Mouse (Mus musculus) CH12.LX (cell line): Measurements from ENCODE around the gene Heatr5a. TPM values are rescaled to one million over a fixed set of nuclear protein-coding genes. Genes with fewer than 3 reads are reported as not detected.

Experiments
- DNase-seq: peaks from one replicate; pipeline ENCODE4 v3.0.0-alpha.2; 2013; ENCODE audit errors: extremely low read depth
- H3K27ac ChIP-seq: 2 replicates; pipeline ENCODE4 v1.5.1; 2012; ENCODE audit warnings: low read depth, mild to moderate bottlenecking, control low read depth, moderate library complexity; ENCODE audit not compliant: insufficient read depth
- H3K27me3 ChIP-seq: replicated peaks from 2 replicates; pipeline ENCODE3; 2012; ENCODE audit warnings: inconsistent platforms
- H3K36me3 ChIP-seq, 2 experiments: replicated peaks in 1 of 2; 2 replicates each; pipeline versions ENCODE3 to v1.6.1; 2012; ENCODE audit warnings: inconsistent platforms in 1 of 2, low read length in 1 of 2, mild to moderate bottlenecking in 1 of 2, mixed read lengths in 1 of 2, moderate library complexity in 1 of 2; ENCODE audit not compliant: control insufficient read depth in 1 of 2, insufficient read depth in 1 of 2
- H3K4me1 ChIP-seq, 2 experiments: 2 replicates each; pipeline ENCODE4 v1.6.1; 2012; ENCODE audit warnings: inconsistent platforms in 1 of 2, moderate library complexity in 1 of 2; ENCODE audit not compliant: insufficient read depth in 2 of 2, control insufficient read depth in 1 of 2
- H3K4me2 ChIP-seq: 2 replicates; pipeline ENCODE4 v1.6.1; 2012; ENCODE audit warnings: low read depth, mild to moderate bottlenecking, control low read depth; ENCODE audit not compliant: poor library complexity, insufficient read depth, severe bottlenecking
- H3K4me3 ChIP-seq, 3 experiments: fragments of 150-350 bp in 1 of 3; sonication (generic) in 1 of 3; replicated peaks in 1 of 3; 2 replicates each; pipeline versions ENCODE3 to v1.5.1; 2011 to 2012; ENCODE audit warnings: low read depth in 2 of 3, low read length in 2 of 3, mild to moderate bottlenecking in 2 of 3, moderate library complexity in 2 of 3, control low read depth in 1 of 3, improper control_type of control experiment in 1 of 3, inconsistent platforms in 1 of 3, mixed read lengths in 1 of 3; ENCODE audit not compliant: poor library complexity in 1 of 3
- H3K79me2 ChIP-seq: replicated peaks from 2 replicates; pipeline ENCODE4 v1.6.1; 2012; ENCODE audit warnings: mild to moderate bottlenecking, moderate library complexity; ENCODE audit not compliant: control insufficient read depth, poor library complexity, insufficient read depth, severe bottlenecking; ENCODE audit errors: extremely low read depth
- H3K9ac ChIP-seq: 2 replicates; pipeline ENCODE4 v1.6.1; 2012; ENCODE audit warnings: low read depth, mild to moderate bottlenecking, control low read depth, moderate library complexity; ENCODE audit not compliant: insufficient read depth
- H3K9me3 ChIP-seq: replicated peaks from 2 replicates; pipeline ENCODE3; 2012; ENCODE audit warnings: low read length, inconsistent platforms, mixed read lengths
- BHLHE40 ChIP-seq: IDR thresholded peaks from 2 replicates; pipeline ENCODE4 v1.6.1; 2011; ENCODE audit warnings: mild to moderate bottlenecking, low read depth, low read length, improper control_type of control experiment
- CHD1 ChIP-seq: IDR thresholded peaks from 2 replicates; pipeline ENCODE4 v1.6.1; 2012; ENCODE audit warnings: low read depth, low read length, improper control_type of control experiment, inconsistent platforms
- ETS1 ChIP-seq: conservative IDR thresholded peaks from 2 replicates; pipeline ENCODE4 v1.6.1; 2012; ENCODE audit warnings: low read depth, mild to moderate bottlenecking, inconsistent platforms, low read length, improper control_type of control experiment, moderate library complexity
- IRF4 ChIP-seq: IDR thresholded peaks from 2 replicates; pipeline ENCODE4 v1.6.1; 2014; ENCODE audit warnings: low read depth, mild to moderate bottlenecking, inconsistent platforms, low read length, improper control_type of control experiment
- JUN ChIP-seq: IDR thresholded peaks from 2 replicates; pipeline ENCODE4 v1.6.1; 2011; ENCODE audit warnings: low read depth, mild to moderate bottlenecking, low read length, improper control_type of control experiment, moderate library complexity; ENCODE audit not compliant: insufficient read depth
- KAT2A ChIP-seq: IDR thresholded peaks from 2 replicates; pipeline ENCODE4 v1.6.1; 2012; ENCODE audit warnings: low read length, improper control_type of control experiment, inconsistent platforms; ENCODE audit not compliant: insufficient replicate concordance
- MAFK ChIP-seq: IDR thresholded peaks from 2 replicates; pipeline ENCODE4 v1.6.1; 2011; ENCODE audit warnings: low read length, improper control_type of control experiment; ENCODE audit not compliant: insufficient replicate concordance
- MAX ChIP-seq: IDR thresholded peaks from 2 replicates; pipeline ENCODE4 v1.6.1; 2011; ENCODE audit warnings: low read length, improper control_type of control experiment
- MEF2A ChIP-seq: IDR thresholded peaks from 2 replicates; pipeline ENCODE4 v1.6.1; 2014; ENCODE audit warnings: low read depth, mild to moderate bottlenecking, inconsistent platforms, low read length, improper control_type of control experiment, borderline replicate concordance
- MXI1 ChIP-seq: IDR thresholded peaks from 2 replicates; pipeline ENCODE4 v1.6.1; 2011; ENCODE audit warnings: mild to moderate bottlenecking, low read depth, low read length, improper control_type of control experiment
- MYC ChIP-seq: IDR thresholded peaks from 2 replicates; pipeline ENCODE4 v1.6.1; 2011; ENCODE audit warnings: low read depth, mild to moderate bottlenecking, improper control_type of control experiment, low read length
- NRF1 ChIP-seq: IDR thresholded peaks from 2 replicates; pipeline ENCODE4 v1.6.1; 2014; ENCODE audit warnings: low read depth, mild to moderate bottlenecking, inconsistent platforms, low read length, improper control_type of control experiment, moderate library complexity
- POLR2AphosphoS2 ChIP-seq: IDR thresholded peaks from 2 replicates; pipeline ENCODE4 v1.6.1; 2011; ENCODE audit warnings: low read depth, low read length, improper control_type of control experiment
- RCOR1 ChIP-seq: conservative IDR thresholded peaks from 2 replicates; pipeline ENCODE4 v1.6.1; 2012; ENCODE audit warnings: low read depth, mild to moderate bottlenecking, inconsistent platforms, low read length, improper control_type of control experiment
- SIN3A ChIP-seq: IDR thresholded peaks from 2 replicates; pipeline ENCODE4 v1.6.1; 2012; ENCODE audit warnings: low read length, improper control_type of control experiment, inconsistent platforms
- TBP ChIP-seq: conservative IDR thresholded peaks from 2 replicates; pipeline ENCODE4 v1.6.1; 2011; ENCODE audit warnings: low read depth, low read length, improper control_type of control experiment
- ZKSCAN1 ChIP-seq: IDR thresholded peaks from 2 replicates; pipeline ENCODE4 v1.6.1; 2012; ENCODE audit warnings: low read depth, inconsistent platforms, low read length, improper control_type of control experiment, borderline replicate concordance
- ZMIZ1 ChIP-seq: IDR thresholded peaks from 2 replicates; pipeline ENCODE4 v1.6.1; 2012; ENCODE audit warnings: low read depth, mild to moderate bottlenecking, inconsistent platforms, low read length, improper control_type of control experiment
- ZNF384 ChIP-seq: IDR thresholded peaks from 2 replicates; pipeline ENCODE4 v1.6.1; 2012; ENCODE audit warnings: low read depth, low read length, improper control_type of control experiment, inconsistent platforms
- dilution Hi-C: fragments of 300-500 bp; cut with MboI; formaldehyde crosslinking; loops from 2 replicates; pipeline ENCODE4 v1.14.3; 2020; ENCODE audit warnings: low sequenced_read_pairs; ENCODE audit not compliant: extremely low pct_unique_long_range_greater_than_20kb, extremely low pct_ligation_motif_present
- in situ Hi-C: fragments of 300-500 bp; cut with MboI; formaldehyde crosslinking; loops from 3 replicates; pipeline ENCODE4 v1.14.3; 2019; ENCODE audit warnings: low sequenced_read_pairs, low pct_ligation_motif_present, low pct_unique_long_range_greater_than_20kb, mixed read lengths
- polyA plus RNA-seq: library from polyadenylated mRNA; unstranded; fragments of >175 nt; gene quantifications from 2 replicates; pipeline ENCODE4 v1.2.1, GENCODE M21; 2012; ENCODE audit warnings: low read depth; ENCODE audit not compliant: insufficient read length
- total RNA-seq, 2 experiments: library from RNA; depleted of rRNA; stranded (reverse); fragments of 300-350 nt in 1 of 2; fragments of >200 nt in 1 of 2; gene quantifications; 2 replicates each; pipeline ENCODE4 v1.2.3; 2012 to 2014

Gene Heatr5a
- total and polyA plus RNA-seq, 3 experiments, result 5.4 to 7.3 (median 6.4) TPM

- dilution Hi-C loops (no loop called here), in situ Hi-C loops (no loop called here)
Observed at GRCm38 (mm10) chr12:51851155-51851554, 120.0 kb downstream of the Heatr5a start.

GRCm38 (mm10) chr12:51850339-51850738 lies 120.8 kb downstream of the Heatr5a start:
- in situ Hi-C loops, result no loop called here
- Histone ChIP-seq H3K4me1 (peaks cover 0 to under 1% of the 10 kb centered on the region in 2 experiments; a peak in 2 of 4 replicates), H3K9ac (no peak overlapping the region), H3K4me2 (no peak overlapping the region), H3K27me3 (no peaks in the 10 kb centered on the region), H3K9me3 (no peaks in the 10 kb centered on the region), H3K36me3 (no peaks in the 10 kb centered on the region), H3K27ac (no peak overlapping the region), H3K79me2 (no peaks in the 10 kb centered on the region), H3K4me3 (no peak overlapping the region)
- no peak for TF ChIP-seq MAFK
- no peak for TF ChIP-seq SIN3A
- TF ChIP-seq IRF4, result no peak
- TF ChIP-seq MXI1, result no peak
- TF ChIP-seq ZKSCAN1, result no peak
- no peak for TF ChIP-seq CHD1
- TF ChIP-seq MAX, result no peak
- TF ChIP-seq RCOR1, result no peak
- TF ChIP-seq POLR2AphosphoS2, result no peak
- no peak for TF ChIP-seq ZMIZ1
- no peak for TF ChIP-seq MEF2A
- TF ChIP-seq ETS1, result no peak
- no peak for TF ChIP-seq NRF1
- TF ChIP-seq BHLHE40, result no peak
- TF ChIP-seq JUN, result no peak
- no peak for DNase-seq
- dilution Hi-C loops, result no loop called here

More at GRCm38 (mm10) chr12:51851155-51851554, 120.0 kb downstream of the Heatr5a start:
- H3K36me3 ChIP-seq, result no peaks in the 10 kb centered on the region
- no peak for DNase-seq
- H3K4me2 ChIP-seq, result no peak overlapping the region
- H3K4me3 ChIP-seq, result no peak overlapping the region
- H3K9me3 ChIP-seq, result no peaks in the 10 kb centered on the region
- H3K27me3 ChIP-seq, result no peaks in the 10 kb centered on the region
- no peaks in the 10 kb centered on the region for H3K79me2 ChIP-seq
- H3K4me1 ChIP-seq, result no peaks in the 10 kb centered on the region
- TF ChIP-seq ZMIZ1, result no peak
- no peak for TF ChIP-seq IRF4
- TF ChIP-seq MYC, result no peak
- TF ChIP-seq KAT2A, result no peak
- TF ChIP-seq TBP, result no peak
- no peak for TF ChIP-seq ZNF384
- no peak for TF ChIP-seq MXI1
- H3K9ac ChIP-seq, result no peak overlapping the region
- H3K27ac ChIP-seq, result no peak overlapping the region
